Mouse (Mus musculus): ENCODE data around the gene Aanat. TPM values are rescaled to one million over a fixed set of nuclear protein-coding genes. Genes with fewer than 3 reads are reported as not detected.
"Not testable (repeated sequence)": the region's sequence is repeated elsewhere in the genome, so short reads cannot be mapped to it uniquely, and the experiment has no call there.

Aanat gene
- polyA plus RNA-seq, 1 experiment from 2014 or later: not detected

DNA sequence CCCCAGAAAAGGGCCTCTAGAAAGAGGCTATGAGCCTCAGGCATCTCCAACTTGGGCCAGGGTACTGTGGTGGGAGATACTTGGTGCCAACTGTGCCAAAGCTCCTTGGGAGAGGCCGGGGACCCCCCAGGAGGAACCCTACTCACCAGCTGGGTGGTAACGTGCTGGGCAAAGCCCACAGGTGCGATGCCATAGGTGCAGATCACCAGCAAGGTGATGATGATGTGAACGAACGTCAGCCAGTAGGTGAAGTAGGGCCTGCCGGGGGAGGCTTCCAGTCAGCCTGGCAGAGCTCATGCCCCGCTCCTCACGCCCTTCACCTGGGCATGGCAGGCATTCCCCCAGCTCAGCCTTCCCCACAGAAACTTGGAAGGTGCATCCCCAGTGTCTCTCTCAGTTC is 15.8 kb downstream of the Aanat start:
- DNase-seq (ENCODE audit: low spot score): no peak
- peaks cover 90% of the 10 kb centered on the region for H3K36me3 ChIP-seq
- peaks cover 24% of the 10 kb centered on the region for H3K27me3 ChIP-seq (ENCODE audit: insufficient read depth, poor library complexity, severe bottlenecking)
- 90% methylated on average over 8 of the region's 8 CpGs for WGBS
- no peak overlapping the region for H3K4me3 ChIP-seq
- no peak overlapping the region for H3K27ac ChIP-seq
- no peaks in the 10 kb centered on the region for H3K9me3 ChIP-seq
- H3K4me1 ChIP-seq: peaks cover 17% of the 10 kb centered on the region

DNA sequence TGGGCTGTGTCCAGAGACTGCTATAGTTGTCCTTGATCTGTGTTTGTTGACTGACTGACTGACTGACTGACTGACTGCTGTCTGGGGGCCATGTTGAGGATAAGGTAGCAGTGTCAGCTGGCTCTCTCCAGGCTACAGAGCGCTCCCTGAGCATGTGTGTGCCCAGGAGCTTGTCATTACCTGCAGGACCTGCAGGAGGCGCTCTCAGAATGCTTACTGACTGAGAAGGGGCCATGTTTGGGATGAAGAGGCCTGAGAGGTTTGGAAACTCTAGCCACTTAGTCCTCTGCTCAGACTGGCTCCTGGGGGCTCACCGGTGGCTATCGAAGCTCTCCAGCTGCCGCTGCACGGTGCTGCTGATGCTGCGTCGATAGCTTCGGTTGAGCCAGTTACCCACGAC is 17.1 kb downstream of the Aanat start:
- 74% methylated on average over 10 of the region's 10 CpGs for WGBS
- H3K4me1 ChIP-seq: peaks cover 19% of the 10 kb centered on the region
- no peaks in the 10 kb centered on the region for H3K9me3 ChIP-seq
- H3K4me3 ChIP-seq: no peak overlapping the region
- 0 out of 2 replicates have a peak overlapping the region, but pooled peaks have one; percentile 48 for H3K27ac ChIP-seq
- DNase-seq (ENCODE audit: low spot score): no peak
- peaks cover 92% of the 10 kb centered on the region for H3K36me3 ChIP-seq
- peaks cover 17% of the 10 kb centered on the region for H3K27me3 ChIP-seq (ENCODE audit: insufficient read depth, poor library complexity, severe bottlenecking)

DNA sequence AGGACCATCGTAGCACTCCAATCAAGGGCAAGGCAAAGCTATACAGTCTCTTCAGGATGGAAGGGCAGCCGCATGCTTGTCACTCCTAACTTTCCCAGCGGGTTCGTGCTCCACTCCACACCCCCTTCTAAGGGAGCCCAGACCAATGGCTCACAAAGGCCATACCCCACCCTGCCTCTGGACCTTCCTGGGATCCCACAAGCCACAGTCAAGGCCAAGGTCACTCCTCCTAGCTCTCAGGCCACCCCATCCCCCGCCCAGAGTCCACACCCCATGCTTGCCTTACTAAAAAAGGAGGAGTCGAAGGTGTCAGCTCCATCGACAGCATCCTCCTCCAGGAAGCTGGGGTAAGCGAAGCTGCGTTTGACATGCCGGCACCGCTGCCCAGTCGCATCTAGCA is 17.9 kb downstream of the Aanat start:
- Histone ChIP-seq H3K36me3 (peaks cover 89% of the 10 kb centered on the region), H3K9me3 (no peaks in the 10 kb centered on the region), H3K4me1 (peaks cover 25% of the 10 kb centered on the region), H3K4me3 (no peak overlapping the region), H3K27ac (peak overlapping the region; percentile 48; the same call in 1 of the 2 replicates), H3K27me3 (ENCODE audit: insufficient read depth, poor library complexity, severe bottlenecking) (peaks cover 17% of the 10 kb centered on the region)
- 82% methylated on average over 12 of the region's 12 CpGs for WGBS
- DNase-seq (ENCODE audit: low spot score): no peak

DNA sequence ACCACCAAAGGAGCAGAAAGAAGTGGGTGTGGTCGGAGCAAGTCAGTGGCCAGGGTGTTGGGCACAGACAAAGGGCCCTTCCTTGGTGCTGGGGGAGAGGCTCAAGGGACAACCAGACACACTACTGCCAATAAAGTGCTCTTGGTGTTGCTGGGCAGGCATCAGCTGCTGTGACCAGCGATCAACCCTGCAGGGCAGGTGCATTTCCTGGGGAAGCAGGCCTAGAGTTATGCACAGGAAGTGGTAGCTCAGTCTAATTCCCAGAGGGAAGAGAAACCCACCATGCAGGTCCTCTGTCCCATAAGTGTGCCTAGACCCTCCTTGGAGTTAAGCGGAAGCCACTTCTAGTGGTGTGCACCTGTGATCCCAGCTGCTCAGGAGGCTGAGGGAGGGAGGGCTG is 21.5 kb downstream of the Aanat start:
- H3K27ac ChIP-seq: no peak overlapping the region
- peaks cover 57% of the 10 kb centered on the region for H3K36me3 ChIP-seq
- WGBS: 93% methylated on average over 3 of the region's 3 CpGs

DNA sequence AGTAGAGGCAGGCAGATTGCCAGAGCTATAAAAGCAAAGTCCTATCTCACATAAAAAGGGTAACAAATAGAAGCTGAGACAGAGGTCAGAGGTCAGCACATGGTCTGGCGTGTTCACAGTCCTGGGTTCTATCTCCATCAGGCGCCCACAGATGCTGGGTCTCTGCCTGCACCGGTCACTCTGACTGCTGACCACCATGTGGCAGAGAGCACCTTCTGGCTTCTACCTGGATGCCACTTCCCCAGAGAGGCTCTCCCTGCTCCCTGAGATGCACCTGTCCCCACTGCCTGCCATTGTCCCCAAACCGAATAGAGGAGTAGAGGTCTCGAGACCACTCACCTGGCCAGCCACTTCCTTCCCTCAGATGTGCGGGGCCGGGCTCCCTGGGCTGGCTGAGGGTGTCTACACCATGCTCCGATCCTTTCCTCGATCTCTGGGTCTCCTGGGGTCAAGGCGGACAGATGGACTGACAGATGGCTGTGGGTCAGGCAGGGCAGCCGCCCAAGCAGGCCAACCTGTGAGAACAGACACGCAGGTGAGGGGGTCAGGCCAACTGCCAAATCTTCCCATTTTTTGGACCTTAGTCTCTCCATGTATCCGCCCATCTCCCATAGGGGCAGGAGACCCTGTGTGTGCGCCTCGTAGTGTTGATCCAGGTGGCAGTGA is 23.9 kb downstream of the Aanat start:
- WGBS: 79% methylated on average over 15 of the region's 15 CpGs
- H3K4me3 ChIP-seq: no peak overlapping the region

More for the DNA sequence above, 21.5 kb downstream of the Aanat start:
- Histone ChIP-seq H3K27me3 (ENCODE audit: insufficient read depth, poor library complexity, severe bottlenecking) (peaks cover 6% of the 10 kb centered on the region; the same call in 1 of the 2 replicates), H3K4me1 (peaks cover 36% of the 10 kb centered on the region), H3K4me3 (no peak overlapping the region), H3K9me3 (no peaks in the 10 kb centered on the region)
- no peak for DNase-seq (ENCODE audit: low spot score)

DNA sequence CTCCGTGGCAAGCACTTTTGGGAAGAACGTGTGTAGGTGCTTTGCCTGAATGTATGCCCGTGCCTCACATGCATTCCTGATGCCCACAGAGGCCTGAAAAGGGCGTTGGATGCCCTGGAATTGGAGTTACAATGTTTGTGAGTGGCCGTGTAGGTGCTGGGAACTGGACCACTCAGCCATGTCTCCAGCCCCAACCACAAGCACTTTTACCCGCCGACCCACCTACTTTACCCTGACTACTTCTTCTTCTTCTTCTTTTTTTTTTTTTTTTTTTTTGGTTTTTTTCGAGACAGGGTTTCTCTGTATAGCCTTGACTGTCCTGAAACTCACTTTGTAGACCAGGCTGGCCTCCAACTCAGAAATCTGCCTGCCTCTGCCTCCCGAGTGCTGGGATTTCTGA is 24.9 kb downstream of the Aanat start:
- not testable (repeated sequence) for H3K27me3 ChIP-seq (ENCODE audit: insufficient read depth, poor library complexity, severe bottlenecking); H3K9me3 ChIP-seq; H3K4me3 ChIP-seq; H3K27ac ChIP-seq; DNase-seq (ENCODE audit: low spot score)
- WGBS: 86% methylated on average over 8 of the region's 9 CpGs
- Histone ChIP-seq H3K36me3 (peaks cover 24% of the 10 kb centered on the region), H3K4me1 (peaks cover 49% of the 10 kb centered on the region)

More for the DNA sequence above, 23.9 kb downstream of the Aanat start:
- Histone ChIP-seq H3K27me3 (ENCODE audit: insufficient read depth, poor library complexity, severe bottlenecking) (0 out of 2 replicates have a peak, but pooled peaks cover 3% of the 10 kb centered on the region), H3K27ac (0 out of 2 replicates have a peak overlapping the region, but pooled peaks have one; percentile 30), H3K9me3 (no peaks in the 10 kb centered on the region), H3K36me3 (peaks cover 34% of the 10 kb centered on the region), H3K4me1 (peaks cover 38% of the 10 kb centered on the region)
- DNase-seq (ENCODE audit: low spot score): no peak

DNA sequence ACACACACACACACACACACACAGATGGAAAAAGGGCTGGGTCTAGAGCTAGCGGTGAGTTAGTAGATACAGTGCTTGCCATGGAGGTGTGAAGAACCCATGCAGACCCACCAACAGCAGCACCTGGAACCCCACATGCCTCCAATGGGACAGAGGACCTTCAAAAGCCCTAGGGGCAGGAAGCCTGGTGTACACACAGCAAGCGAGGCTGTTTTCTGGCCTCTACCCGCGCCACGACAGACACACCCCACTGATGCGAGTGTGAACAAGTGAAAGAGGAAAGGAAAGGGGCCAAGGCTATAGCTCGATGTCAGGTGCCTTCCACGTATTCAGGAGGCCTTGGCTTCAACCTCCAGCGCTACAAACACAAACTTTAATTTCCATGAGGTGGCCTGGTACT is 25.7 kb downstream of the Aanat start:
- no peaks in the 10 kb centered on the region for H3K27me3 ChIP-seq (ENCODE audit: insufficient read depth, poor library complexity, severe bottlenecking)
- DNase-seq (ENCODE audit: low spot score): no peak
- no peak overlapping the region for H3K4me3 ChIP-seq
- no peak overlapping the region for H3K27ac ChIP-seq
- H3K4me1 ChIP-seq: peaks cover 56% of the 10 kb centered on the region
- no peaks in the 10 kb centered on the region for H3K9me3 ChIP-seq
- 88% methylated on average over 9 of the region's 9 CpGs for WGBS
- H3K36me3 ChIP-seq: peaks cover 17% of the 10 kb centered on the region

DNA sequence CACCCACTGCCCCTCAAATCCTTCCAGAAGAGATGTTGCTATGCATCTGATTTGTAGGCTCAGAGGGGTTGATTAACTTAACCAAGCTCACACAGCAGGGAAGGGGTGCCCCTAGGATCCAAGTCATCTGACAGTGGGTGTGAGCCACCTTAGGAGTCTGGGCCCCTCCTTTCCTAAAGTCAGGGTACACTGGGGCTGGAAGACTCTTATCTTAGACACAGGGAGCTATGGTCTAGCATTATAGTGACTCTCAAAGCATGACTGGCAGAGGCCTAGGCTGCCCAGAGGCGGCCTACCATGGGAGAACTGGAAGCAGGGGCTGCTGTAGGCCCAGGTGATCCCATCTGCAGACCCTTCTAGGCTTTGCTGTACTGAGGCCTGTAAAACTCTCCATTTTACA is 26.3 kb downstream of the Aanat start:
- H3K4me3 ChIP-seq: no peak overlapping the region
- H3K36me3 ChIP-seq: peaks cover 12% of the 10 kb centered on the region; the same call in 1 of the 2 replicates
- no peaks in the 10 kb centered on the region for H3K27me3 ChIP-seq (ENCODE audit: insufficient read depth, poor library complexity, severe bottlenecking)
- no peak for DNase-seq (ENCODE audit: low spot score)
- H3K9me3 ChIP-seq: no peaks in the 10 kb centered on the region
- 87% methylated on average over 1 of the region's 1 CpGs for WGBS
- H3K27ac ChIP-seq: peak overlapping the region; percentile 12; the same call in 1 of the 2 replicates
- peaks cover 60% of the 10 kb centered on the region for H3K4me1 ChIP-seq

DNA sequence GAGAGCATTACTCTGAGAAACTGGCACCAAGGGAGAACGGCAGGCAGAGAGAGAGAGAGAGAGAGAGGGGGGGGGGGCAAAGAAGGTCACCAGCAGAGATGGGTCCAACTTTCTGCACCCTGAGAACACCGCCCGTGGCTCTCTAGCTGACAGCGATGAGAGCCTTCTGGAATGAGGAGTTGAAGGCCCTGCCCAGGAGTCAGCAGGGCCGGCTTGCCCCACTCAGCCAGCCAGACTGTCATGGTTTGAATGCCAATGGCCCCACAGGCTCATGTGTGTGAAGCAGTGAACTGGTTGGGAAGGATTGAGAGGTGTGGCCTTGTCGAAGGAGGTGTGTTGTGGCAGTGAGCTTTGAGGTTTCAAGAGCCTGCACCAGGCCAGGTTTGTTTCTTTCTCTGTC is 27.0 kb downstream of the Aanat start:
- Histone ChIP-seq H3K4me1 (peaks cover 66% of the 10 kb centered on the region), H3K27me3 (ENCODE audit: insufficient read depth, poor library complexity, severe bottlenecking) (no peaks in the 10 kb centered on the region), H3K27ac (peak overlapping the region; percentile 36; the same call in 1 of the 2 replicates), H3K36me3 (0 out of 2 replicates have a peak, but pooled peaks cover 5% of the 10 kb centered on the region), H3K9me3 (no peaks in the 10 kb centered on the region), H3K4me3 (no peak overlapping the region)
- DNase-seq (ENCODE audit: low spot score): no peak
- WGBS: 85% methylated on average over 6 of the region's 6 CpGs

DNA sequence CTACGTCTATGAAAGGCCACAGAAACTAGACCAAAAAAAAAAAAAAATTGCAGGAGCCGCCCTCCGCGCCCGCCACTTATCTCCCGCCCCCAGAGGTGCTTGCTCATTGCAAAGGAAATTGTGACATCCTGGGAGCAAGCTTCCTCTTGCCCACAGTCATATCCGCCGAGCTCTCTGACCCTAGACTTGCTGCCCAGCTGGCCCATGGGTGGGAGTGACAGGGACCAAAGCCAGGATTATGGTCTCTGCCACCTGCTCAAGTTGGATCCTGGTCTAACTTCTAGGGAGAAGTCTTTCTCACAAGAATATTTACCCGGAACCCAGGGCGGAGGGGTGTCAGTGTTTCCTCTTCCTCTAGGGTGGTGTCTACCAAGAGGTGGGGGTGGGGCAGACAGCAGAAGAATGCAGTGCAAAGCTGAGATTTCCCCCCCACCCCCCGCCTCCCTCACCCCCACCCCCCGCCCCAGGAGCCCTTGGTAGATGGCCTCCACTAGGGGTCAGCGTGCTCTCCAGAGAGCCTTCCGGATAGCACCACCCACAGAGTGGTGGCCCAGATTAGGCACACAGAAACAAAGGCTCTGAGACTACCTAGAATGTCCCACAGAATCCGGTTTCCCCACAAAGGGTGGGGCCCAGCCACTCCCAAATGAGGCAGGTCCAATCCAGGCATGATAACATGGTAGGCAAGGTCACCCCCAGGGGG is 29.7 kb downstream of the Aanat start:
- Histone ChIP-seq H3K27ac (peak overlapping the region; percentile 67), H3K4me1 (peaks cover 74% of the 10 kb centered on the region), H3K36me3 (no peaks in the 10 kb centered on the region), H3K27me3 (ENCODE audit: insufficient read depth, poor library complexity, severe bottlenecking) (no peaks in the 10 kb centered on the region), H3K9me3 (no peaks in the 10 kb centered on the region), H3K4me3 (peak overlapping the region; percentile 33; the same call in 1 of the 2 replicates)
- 32% methylated on average over 15 of the region's 15 CpGs for WGBS
- DNase-seq (ENCODE audit: low spot score): peak; percentile 90

DNA sequence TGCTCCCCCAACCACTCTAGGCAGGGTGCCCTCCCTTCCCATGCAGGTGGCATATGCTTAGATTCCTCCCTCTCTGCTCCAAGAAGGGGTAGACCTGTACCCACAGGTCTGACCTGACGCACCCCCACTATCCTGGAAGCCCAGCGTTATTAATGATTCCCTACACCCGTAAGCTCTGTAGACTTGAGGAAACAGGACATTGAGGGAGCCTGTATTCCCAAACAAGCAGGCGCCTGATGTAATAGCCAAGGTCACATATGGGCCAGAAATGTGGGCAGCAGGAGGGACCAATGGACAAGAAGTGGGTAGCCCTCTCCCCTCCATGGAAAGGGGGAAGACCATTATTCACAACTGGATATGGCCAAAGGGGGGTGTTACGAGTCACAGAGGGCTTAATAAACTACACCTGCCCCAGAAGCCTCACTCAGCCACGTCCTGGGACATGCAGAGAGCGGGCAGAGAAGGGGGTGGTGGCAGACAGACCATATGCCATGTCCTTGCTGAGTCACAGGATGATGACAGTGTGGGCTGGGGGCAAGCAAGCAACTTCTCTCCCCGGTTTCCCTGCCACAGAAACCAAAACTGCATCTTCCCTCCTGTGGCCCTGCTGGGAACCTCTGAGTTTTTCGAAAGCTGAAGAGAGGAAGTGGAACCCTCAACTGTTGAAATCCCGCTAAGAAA is 30.3 kb downstream of the Aanat start:
- Histone ChIP-seq H3K27me3 (ENCODE audit: insufficient read depth, poor library complexity, severe bottlenecking) (no peaks in the 10 kb centered on the region), H3K9me3 (no peaks in the 10 kb centered on the region), H3K4me1 (peaks cover 81% of the 10 kb centered on the region), H3K27ac (peak overlapping the region; percentile 67), H3K36me3 (no peaks in the 10 kb centered on the region), H3K4me3 (no peak overlapping the region)
- 75% methylated on average over 10 of the region's 10 CpGs for WGBS
- no peak for DNase-seq (ENCODE audit: low spot score)

DNA sequence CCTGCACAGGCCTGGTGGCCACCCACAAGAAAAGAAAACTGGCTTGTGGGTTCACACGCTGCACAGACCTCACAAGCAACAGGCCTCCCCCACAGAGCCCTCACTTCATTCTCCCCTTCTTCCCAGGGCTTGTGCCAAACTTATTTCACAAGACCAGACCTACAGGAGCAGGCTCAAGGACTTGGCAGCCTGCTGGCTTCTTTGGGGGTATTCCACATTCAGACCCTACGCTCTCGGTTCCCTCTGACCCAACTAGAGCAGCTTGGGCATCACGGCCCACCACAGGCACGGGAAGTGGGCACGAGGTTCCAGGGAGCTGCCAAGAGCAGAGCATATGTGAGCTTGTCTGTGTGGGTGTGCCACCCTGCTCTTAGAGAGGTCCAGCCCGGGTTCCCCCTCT is 31.4 kb downstream of the Aanat start:
- Histone ChIP-seq H3K27me3 (ENCODE audit: insufficient read depth, poor library complexity, severe bottlenecking) (no peaks in the 10 kb centered on the region), H3K27ac (peak overlapping the region; percentile 62; the same call in 1 of the 2 replicates), H3K4me3 (no peak overlapping the region), H3K4me1 (peaks cover 92% of the 10 kb centered on the region), H3K36me3 (no peaks in the 10 kb centered on the region), H3K9me3 (no peaks in the 10 kb centered on the region)
- no peak for DNase-seq (ENCODE audit: low spot score)
- WGBS: 85% methylated on average over 7 of the region's 7 CpGs

DNA sequence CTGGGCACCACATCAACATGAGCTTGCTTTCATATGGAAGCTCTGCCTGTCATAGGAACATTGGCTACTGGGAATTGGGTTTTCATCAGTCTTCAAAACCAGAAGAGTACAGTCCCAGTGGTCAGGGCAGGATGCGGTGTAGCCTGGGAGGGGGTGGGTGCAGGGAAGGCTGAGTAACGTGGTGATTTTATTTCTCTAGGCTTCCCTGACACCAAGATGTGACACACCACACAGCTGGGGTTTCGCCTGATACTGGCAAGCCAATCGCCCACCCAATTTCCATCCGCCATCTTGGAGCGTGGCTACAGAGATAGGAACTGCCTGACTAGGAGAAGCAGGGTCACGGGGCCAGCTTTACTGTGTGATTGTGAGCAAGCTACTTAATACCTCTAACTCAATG is 32.4 kb downstream of the Aanat start:
- no peaks in the 10 kb centered on the region for H3K36me3 ChIP-seq
- WGBS: 90% methylated on average over 7 of the region's 7 CpGs

More for the DNA sequence above, 32.4 kb downstream of the Aanat start:
- H3K9me3 ChIP-seq: no peaks in the 10 kb centered on the region
- H3K27ac ChIP-seq: 0 out of 2 replicates have a peak overlapping the region, but pooled peaks have one; percentile 48
- H3K4me3 ChIP-seq: no peak overlapping the region
- peaks cover 94% of the 10 kb centered on the region for H3K4me1 ChIP-seq
- no peaks in the 10 kb centered on the region for H3K27me3 ChIP-seq (ENCODE audit: insufficient read depth, poor library complexity, severe bottlenecking)
- DNase-seq (ENCODE audit: low spot score): no peak

Measured in heart, embryonic 10.5 days (tissue).